Mouse (Mus musculus) macrophage (primary cell): Measurements from ENCODE around the gene Ebpl. TPM values are rescaled to one million over a fixed set of nuclear protein-coding genes. Genes with fewer than 3 reads are reported as not detected.
A peak's percentile ranks its signal among the peaks of the same experiment; 100 is the strongest.

Source experiments
- H3K27ac ChIP-seq: fragments of 350-480 bp; formaldehyde crosslinking; 2 replicates; pipeline ENCODE4 v1.9.0; 2021
- H3K36me3 ChIP-seq: fragments of 350-480 bp; formaldehyde crosslinking; 2 replicates; pipeline ENCODE4 v1.9.0; 2021; ENCODE audit errors: inconsistent target
- H3K4me3 ChIP-seq: fragments of 350-480 bp; formaldehyde crosslinking; 2 replicates; pipeline ENCODE4 v1.9.0; 2021; ENCODE audit errors: inconsistent target
- H3K79me2 ChIP-seq: fragments of 350-480 bp; formaldehyde crosslinking; 2 replicates; pipeline ENCODE4 v1.9.0; 2021; ENCODE audit errors: inconsistent target
- WGBS: methylation state at CpG from one replicate; pipeline ENCODE4 v1.1.7; 2026; ENCODE audit warnings: inconsistent platforms; ENCODE audit not compliant: missing documents; 5-methylcytosine and 5-hydroxymethylcytosine counted together
- polyA plus RNA-seq: library from polyadenylated mRNA; stranded (reverse); fragments of 250-400 nt; gene quantifications from 3 replicates; pipeline ENCODE4 v1.2.4, GENCODE M21; 2018; ENCODE audit warnings: inconsistent platforms
- total RNA-seq, 78 experiments: library from RNA; depleted of rRNA; stranded (reverse); fragments of 250-400 nt; gene quantifications; 1 replicate in 9 of 78; 2 replicates in 24 of 78; 3 replicates in 43 of 78; 4 replicates in 2 of 78; pipeline ENCODE4 v1.2.4; 2018; ENCODE audit warnings: inconsistent platforms in 56 of 78

Ebpl gene
- 1 to 10 TPM in 24 of 26 experiments, under 1 TPM in 2; 0.47 to 7.5 (median 2.8) TPM for total RNA-seq (2018; cell fraction: chromatin; rRNA removed)
- total RNA-seq (2018; cell fraction: cytosol; rRNA removed): 1 to 10 TPM; 1.5 to 3.6 (median 2.4) TPM
- total RNA-seq (2018; cell fraction: nucleus; rRNA removed): 10 to 100 TPM in 1 of 26 experiments, 1 to 10 TPM in 25; 1.3 to 69.3 (median 3.7) TPM
- polyA plus RNA-seq: 1.0 to 3.2 TPM (median 1.8 TPM) in 3 replicates

- Histone ChIP-seq H3K79me2 (no peaks in the 10 kb centered on the region), H3K27ac (0 out of 2 replicates have a peak within 1 kb of the TSS, but pooled peaks have one; percentile 25), H3K36me3 (no peaks in the 10 kb centered on the region), H3K4me3 (peak within 1 kb of the TSS; percentile 38)
- WGBS: 2% methylated on average over 40 of the region's 40 CpGs
Measured at GRCm38 (mm10) chr14:61360131-61360980, at the start of gene Ebpl. Ebpl (minus strand) TSS chr14:61360439.

DNA sequence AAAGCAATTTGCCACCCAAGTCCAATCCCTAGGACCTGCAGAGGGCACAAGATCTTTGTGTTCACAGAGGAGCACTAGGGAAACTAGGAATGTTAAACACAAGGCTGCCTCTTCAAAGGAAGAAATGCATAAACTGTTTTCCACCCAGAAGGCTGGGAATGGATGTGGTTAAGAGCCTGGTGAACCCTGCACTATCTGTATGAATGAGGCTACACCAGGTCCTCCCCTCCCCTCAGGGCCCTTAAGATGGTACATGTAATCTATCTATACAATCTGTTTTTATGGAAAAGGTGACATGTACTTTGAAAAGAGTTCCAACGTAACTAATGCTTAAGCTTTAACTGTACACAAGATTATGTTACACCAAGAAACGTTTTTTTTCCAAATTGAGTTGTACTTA lies 49.8 kb upstream of the Ebpl start:
- no peak overlapping the region for H3K27ac ChIP-seq
- no peak overlapping the region for H3K4me3 ChIP-seq
- H3K79me2 ChIP-seq: peaks cover 97% of the 10 kb centered on the region
- WGBS: 41% methylated on average over 2 of the region's 2 CpGs
- H3K36me3 ChIP-seq: no peaks in the 10 kb centered on the region

- peaks cover 89% of the 10 kb centered on the region for H3K79me2 ChIP-seq
- 81% methylated on average over 3 of the region's 3 CpGs for WGBS
- no peak overlapping the region for H3K27ac ChIP-seq
- H3K36me3 ChIP-seq: peaks cover 3% of the 10 kb centered on the region; the same call in 1 of the 2 replicates
- H3K4me3 ChIP-seq: no peak overlapping the region
Measured at GRCm38 (mm10) chr14:61407055-61407454, 46.8 kb upstream of the Ebpl start.

DNA sequence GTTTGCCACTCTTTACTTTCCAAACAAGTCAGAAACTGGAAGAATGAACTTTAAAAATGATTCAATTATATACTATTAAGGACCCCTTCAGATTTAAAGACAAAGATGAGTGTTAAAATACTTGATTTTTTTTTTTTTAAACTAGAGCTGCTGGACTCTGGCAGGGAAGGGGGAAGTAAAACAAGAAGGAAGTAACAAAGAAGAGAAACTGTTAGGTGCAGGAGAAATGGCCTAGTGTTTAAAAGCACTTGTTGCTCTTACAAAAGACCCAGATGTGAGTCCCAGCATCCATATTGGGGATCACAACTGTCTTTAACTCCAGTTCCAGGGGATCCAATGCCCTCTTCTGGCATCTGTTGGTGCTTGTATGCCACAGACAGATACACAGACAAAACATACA lies 45.5 kb upstream of the Ebpl start:
- Histone ChIP-seq H3K36me3 (peaks cover 16% of the 10 kb centered on the region; the same call in 1 of the 2 replicates), H3K27ac (0 out of 2 replicates have a peak overlapping the region, but pooled peaks have one; percentile 1), H3K79me2 (peaks cover 76% of the 10 kb centered on the region), H3K4me3 (no peak overlapping the region)

- no peak overlapping the region for H3K4me3 ChIP-seq
- peaks cover 68% of the 10 kb centered on the region for H3K79me2 ChIP-seq
- H3K36me3 ChIP-seq: peaks cover 20% of the 10 kb centered on the region
- WGBS: 100% methylated on average over 3 of the region's 3 CpGs
- H3K27ac ChIP-seq: no peak overlapping the region
Measured at GRCm38 (mm10) chr14:61404941-61405340, 44.7 kb upstream of the Ebpl start.

GRCm38 (mm10) chr14:61394745-61395144 lies 34.5 kb upstream of the Ebpl start:
- no peak overlapping the region for H3K27ac ChIP-seq
- H3K36me3 ChIP-seq: peaks cover 3% of the 10 kb centered on the region; the same call in 1 of the 2 replicates
- peaks cover 20% of the 10 kb centered on the region for H3K79me2 ChIP-seq
- H3K4me3 ChIP-seq: no peak overlapping the region
- WGBS: 95% methylated on average over 6 of the region's 6 CpGs

DNA sequence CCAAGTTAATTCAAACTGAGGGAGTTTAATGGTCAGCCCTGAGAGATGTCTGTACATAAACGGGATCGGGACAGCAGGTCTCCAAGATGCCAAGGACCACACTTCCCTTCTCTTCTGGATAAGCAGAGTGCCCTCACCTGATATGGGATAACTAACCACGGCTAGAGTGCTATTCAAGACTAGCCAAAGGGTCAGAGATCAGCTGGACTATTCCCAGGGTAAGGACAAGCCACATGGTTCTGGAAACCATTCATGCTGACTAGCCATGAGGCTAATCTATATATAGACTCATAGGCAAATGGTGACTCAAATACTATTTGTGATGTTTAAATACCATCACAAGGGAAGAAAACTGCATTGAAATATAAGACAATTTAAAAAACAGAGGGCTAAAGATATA lies 30.3 kb upstream of the Ebpl start:
- H3K36me3 ChIP-seq: peaks cover 27% of the 10 kb centered on the region
- WGBS: 100% methylated on average over 3 of the region's 3 CpGs
- no peak overlapping the region for H3K27ac ChIP-seq
- H3K4me3 ChIP-seq: no peak overlapping the region
- H3K79me2 ChIP-seq: peaks cover 20% of the 10 kb centered on the region

DNA sequence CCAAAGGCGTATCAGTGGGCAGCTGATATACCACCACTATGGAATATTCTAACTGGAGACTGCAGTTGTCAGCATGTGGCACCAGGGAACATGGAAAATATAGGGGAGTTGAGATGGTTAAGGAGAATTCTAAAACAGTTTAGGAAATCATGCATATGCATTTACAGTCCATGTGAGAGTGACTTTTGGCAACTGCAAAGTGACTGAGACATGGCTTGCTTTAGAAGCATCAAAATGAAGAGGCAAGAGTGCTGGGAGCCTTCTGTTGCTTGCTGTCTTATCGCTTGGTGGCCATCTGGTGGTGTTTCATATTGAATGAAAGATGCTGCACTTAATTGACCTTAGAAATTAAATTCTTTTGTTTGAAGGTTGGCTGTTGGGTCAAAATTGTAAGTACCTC lies 7.1 kb upstream of the Ebpl start:
- H3K36me3 ChIP-seq: peaks cover 43% of the 10 kb centered on the region
- H3K79me2 ChIP-seq: no peaks in the 10 kb centered on the region
- H3K27ac ChIP-seq: no peak overlapping the region
- H3K4me3 ChIP-seq: no peak overlapping the region
- 96% methylated on average over 2 of the region's 2 CpGs for WGBS

DNA sequence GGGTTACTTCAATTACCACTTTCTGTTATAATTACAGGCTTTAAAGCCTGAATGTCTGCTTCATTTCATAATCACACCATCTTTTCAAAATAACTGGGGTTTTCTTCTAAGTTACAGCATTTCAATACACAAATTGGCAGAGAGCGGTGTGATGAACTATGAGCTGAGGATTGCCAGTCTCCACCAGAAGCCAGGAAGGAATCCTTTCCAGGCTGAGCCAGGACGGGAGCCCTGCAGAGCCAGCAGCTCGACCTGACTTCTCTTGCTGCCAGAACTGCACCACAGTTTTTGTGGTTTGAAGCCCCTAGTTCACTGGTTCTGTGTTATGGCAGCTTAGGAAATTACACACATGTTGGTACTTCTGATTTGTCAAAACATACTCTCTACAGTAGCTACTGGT lies 4.4 kb upstream of the Ebpl start:
- WGBS: 85% methylated on average over 3 of the region's 3 CpGs
- no peak overlapping the region for H3K27ac ChIP-seq
- peaks cover 27% of the 10 kb centered on the region for H3K36me3 ChIP-seq
- H3K4me3 ChIP-seq: no peak overlapping the region
- H3K79me2 ChIP-seq: no peaks in the 10 kb centered on the region

- no peak overlapping the region for H3K27ac ChIP-seq
- peaks cover 20% of the 10 kb centered on the region for H3K36me3 ChIP-seq
- WGBS: 89% methylated on average over 2 of the region's 2 CpGs
- H3K4me3 ChIP-seq: no peak overlapping the region
- no peaks in the 10 kb centered on the region for H3K79me2 ChIP-seq
Measured at GRCm38 (mm10) chr14:61363734-61364133, 3.5 kb upstream of the Ebpl start.

DNA sequence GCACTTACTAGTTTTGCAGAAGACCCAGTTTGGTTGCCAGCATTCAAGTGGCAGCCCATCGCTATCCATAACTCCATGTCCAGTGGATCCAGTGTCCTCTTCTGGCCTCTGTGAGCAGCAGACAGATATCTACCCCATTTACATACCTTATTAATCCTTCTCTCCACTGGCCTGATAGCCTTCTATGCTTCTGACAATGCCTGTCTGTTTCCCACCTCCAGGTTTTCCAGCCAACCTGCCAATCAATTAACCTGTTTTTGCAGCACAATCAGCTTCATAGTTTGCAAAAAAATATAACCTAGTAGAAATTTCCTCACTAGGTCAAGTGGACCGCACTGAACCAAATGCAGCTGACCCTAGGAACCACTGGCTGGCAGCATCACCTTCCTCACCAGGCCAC lies 2.0 kb upstream of the Ebpl start:
- Histone ChIP-seq H3K27ac (no peak overlapping the region), H3K4me3 (no peak overlapping the region), H3K36me3 (peaks cover 11% of the 10 kb centered on the region), H3K79me2 (no peaks in the 10 kb centered on the region)
- 97% methylated on average over 2 of the region's 2 CpGs for WGBS

- Histone ChIP-seq H3K36me3 (0 out of 2 replicates have a peak, but pooled peaks cover 4% of the 10 kb centered on the region), H3K4me3 (no peak overlapping the region), H3K27ac (no peak overlapping the region), H3K79me2 (no peaks in the 10 kb centered on the region)
- 76% methylated on average over 3 of the region's 3 CpGs for WGBS
Measured at GRCm38 (mm10) chr14:61360981-61361511, 807 bp upstream of the Ebpl start.

GRCm38 (mm10) chr14:61354251-61355235 lies 5.7 kb downstream of the Ebpl start:
- Histone ChIP-seq H3K79me2 (no peaks in the 10 kb centered on the region), H3K4me3 (no peak overlapping the region), H3K27ac (no peak overlapping the region), H3K36me3 (no peaks in the 10 kb centered on the region)
- WGBS: 79% methylated on average over 10 of the region's 10 CpGs

- 98% methylated on average over 6 of the region's 6 CpGs for WGBS
- Histone ChIP-seq H3K4me3 (no peak overlapping the region), H3K79me2 (no peaks in the 10 kb centered on the region), H3K36me3 (no peaks in the 10 kb centered on the region), H3K27ac (no peak overlapping the region)
Measured at GRCm38 (mm10) chr14:61350808-61351207, 9.4 kb downstream of the Ebpl start.
